Mouse (Mus musculus): ENCODE measurements around the gene Epb41l2. TPM values are rescaled to one million over a fixed set of nuclear protein-coding genes. Genes with fewer than 3 reads are reported as not detected.

Epb41l2 gene
- polyA plus RNA-seq, 1 experiment = 132 TPM

DNA sequence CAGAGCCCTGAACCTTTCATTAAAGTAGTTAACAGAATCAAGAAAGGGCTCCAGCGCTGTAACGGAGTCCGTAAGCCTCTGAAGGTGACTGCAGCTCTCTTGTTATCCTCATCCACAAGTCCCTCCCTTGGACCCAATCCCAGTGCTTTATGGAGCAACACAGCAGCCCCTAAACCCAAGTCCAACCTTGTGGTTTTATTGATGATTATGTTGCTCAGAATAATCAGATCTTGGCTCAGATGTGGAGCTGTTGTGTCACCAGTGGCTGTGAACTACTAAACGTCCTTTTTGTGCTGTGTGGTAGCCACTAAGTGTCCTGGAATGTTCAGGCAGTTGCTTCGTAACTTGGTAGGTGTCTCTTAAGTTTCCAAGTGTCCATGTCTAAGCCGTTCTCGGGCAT lies 33.2 kb downstream of the Epb41l2 start:
- WGBS = 75% methylated on average over 7 of the region's 7 CpGs
- TF ChIP-seq POLR2A (IDR thresholded peaks at IDR 0.05; ENCODE audit: borderline replicate concordance, extremely low read depth, low read depth, low read length) (no peak), CTCF (IDR thresholded peaks at IDR 0.05; ENCODE audit: insufficient read depth, low read length) (no peak)
- Histone ChIP-seq H3K4me3 (replicated peaks; ENCODE audit: extremely low read depth, low read depth, low read length) (no peak overlapping the region), H3K4me1 (ENCODE audit: control insufficient read depth, insufficient read depth, low read length) (peaks cover 18% of the 10 kb centered on the region)
- DNase-seq = no peak

DNA sequence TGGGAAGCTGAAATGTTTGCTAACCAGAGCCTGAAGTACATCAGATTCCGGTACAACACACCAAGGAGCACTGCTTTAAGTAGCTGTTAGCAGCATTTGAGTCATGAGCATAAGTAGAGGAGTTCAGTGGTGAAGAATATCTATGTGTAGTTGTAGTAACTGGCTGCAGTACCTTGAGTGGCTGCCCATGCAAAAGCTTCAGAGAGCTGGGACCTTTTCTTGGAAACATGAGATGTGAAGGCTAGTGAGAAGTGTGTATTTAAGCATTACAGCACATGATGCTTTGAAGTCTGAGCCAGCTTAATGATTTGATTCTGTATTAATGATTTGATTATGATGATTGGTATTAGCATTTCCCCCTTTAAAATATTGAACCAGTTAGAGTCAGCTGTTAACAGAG lies 34.1 kb downstream of the Epb41l2 start:
- no peak for DNase-seq
- peaks cover 22% of the 10 kb centered on the region for H3K4me1 ChIP-seq (ENCODE audit: control insufficient read depth, insufficient read depth, low read length)
- WGBS = 58% methylated on average over 1 of the region's 1 CpGs
- TF ChIP-seq CTCF (IDR thresholded peaks at IDR 0.05; ENCODE audit: insufficient read depth, low read length) (no peak), POLR2A (IDR thresholded peaks at IDR 0.05; ENCODE audit: borderline replicate concordance, extremely low read depth, low read depth, low read length) (no peak)
- H3K4me3 ChIP-seq (replicated peaks; ENCODE audit: extremely low read depth, low read depth, low read length) = no peak overlapping the region

DNA sequence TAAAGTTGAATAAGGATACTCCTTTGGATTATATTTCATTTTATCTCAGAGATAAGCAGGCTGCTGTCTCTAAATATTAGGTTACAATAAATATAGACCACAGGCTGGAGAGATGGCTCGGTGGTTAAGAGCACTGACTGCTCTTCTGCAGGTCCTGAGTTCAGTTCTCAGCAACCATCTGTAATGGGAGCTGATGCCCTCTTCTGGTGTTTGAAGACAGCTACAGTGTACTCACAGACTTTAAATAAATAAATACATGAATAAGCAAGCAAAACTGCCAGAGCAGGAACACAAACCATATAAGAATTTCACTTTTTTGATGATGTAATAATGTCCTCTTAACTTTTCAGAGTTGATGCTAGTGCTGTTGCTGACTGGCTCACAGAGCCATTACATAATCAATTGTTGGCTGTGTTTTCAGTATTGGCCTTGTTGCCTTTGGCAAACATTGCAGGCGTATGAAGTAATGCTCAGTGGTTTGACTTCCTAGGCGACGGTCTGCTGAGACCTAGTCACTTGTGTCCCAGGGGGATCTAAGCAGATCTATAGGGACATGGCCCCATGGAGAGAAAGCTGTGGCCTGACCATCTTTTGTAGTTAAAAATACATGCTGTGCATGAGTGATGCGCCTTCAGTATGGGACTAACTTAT lies 35.8 kb downstream of the Epb41l2 start:
- Histone ChIP-seq H3K4me1 (ENCODE audit: control insufficient read depth, insufficient read depth, low read length) (peaks cover 22% of the 10 kb centered on the region), H3K4me3 (replicated peaks; ENCODE audit: extremely low read depth, low read depth, low read length) (no peak overlapping the region)
- DNase-seq = no peak
- TF ChIP-seq CTCF (IDR thresholded peaks at IDR 0.05; ENCODE audit: insufficient read depth, low read length) = no peak
- WGBS = 43% methylated on average over 5 of the region's 5 CpGs

DNA sequence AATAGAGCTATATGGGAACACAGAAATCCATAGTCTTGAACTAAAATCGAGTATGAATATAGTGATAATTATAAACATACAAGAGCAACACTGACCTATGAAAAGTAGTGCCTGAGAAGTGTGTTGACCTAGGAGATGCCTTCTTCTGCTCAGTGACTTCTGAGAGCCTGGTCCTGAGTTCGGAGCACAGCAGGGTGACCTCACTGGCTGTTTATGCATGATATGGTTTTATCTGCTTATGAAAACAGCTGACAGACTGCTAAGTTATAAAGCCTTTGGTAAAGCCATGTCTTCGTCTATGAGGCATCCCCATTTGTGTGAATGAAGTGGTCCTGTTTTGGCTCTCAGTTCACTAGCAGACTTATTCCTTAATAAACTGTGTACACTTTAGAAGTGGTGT lies 37.3 kb downstream of the Epb41l2 start:
- 75% methylated on average over 3 of the region's 3 CpGs for WGBS
- TF ChIP-seq POLR2A (IDR thresholded peaks at IDR 0.05; ENCODE audit: borderline replicate concordance, extremely low read depth, low read depth, low read length) (no peak), CTCF (IDR thresholded peaks at IDR 0.05; ENCODE audit: insufficient read depth, low read length) (no peak)
- no peak overlapping the region for H3K4me3 ChIP-seq (replicated peaks; ENCODE audit: extremely low read depth, low read depth, low read length)
- peaks cover 22% of the 10 kb centered on the region for H3K4me1 ChIP-seq (ENCODE audit: control insufficient read depth, insufficient read depth, low read length)
- no peak for DNase-seq

DNA sequence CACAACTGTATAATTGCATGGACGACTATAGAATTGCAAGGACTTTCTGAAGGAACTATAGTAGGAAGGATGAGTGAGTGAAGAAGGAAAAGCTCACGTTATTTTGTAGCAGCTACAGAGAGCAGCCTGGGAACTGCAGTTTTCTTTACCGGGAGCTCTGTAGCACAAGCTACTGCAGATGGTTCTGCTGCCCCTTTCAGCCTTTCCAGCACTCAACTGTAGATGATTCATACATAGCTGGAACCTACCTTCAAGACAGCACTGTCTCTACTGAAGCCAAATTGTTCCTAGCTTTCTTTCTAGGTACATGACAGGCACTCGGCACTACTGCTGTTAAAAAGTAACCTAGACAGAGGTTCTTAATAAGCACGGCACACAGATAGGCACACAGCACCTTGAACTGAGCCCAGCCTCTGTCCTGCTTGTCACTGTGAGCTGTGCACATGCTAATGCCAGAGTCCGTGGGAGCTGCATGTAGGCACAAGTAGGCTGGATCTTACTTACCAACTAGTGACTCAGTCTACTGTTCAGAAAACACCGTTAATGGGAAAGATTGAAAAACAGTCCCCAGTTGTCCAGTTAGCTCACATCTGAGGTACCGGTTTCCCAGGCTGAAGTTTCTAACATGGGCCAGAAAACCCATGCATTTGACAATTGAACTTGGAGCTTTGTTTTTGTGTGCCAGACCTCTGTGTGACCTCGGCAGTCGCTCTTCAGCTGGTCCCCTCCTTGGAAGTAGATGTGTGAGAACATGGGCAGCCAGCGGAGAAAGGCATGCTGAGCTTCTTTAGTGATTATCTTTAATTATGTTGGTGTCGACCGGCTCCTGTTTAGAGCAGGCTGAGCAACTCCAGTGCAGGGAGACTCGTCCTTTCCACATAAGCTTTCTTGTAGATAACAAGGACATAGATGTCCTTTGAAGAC lies 38.4 kb downstream of the Epb41l2 start:
- DNase-seq = no peak
- Histone ChIP-seq H3K4me1 (ENCODE audit: control insufficient read depth, insufficient read depth, low read length) (peaks cover 21% of the 10 kb centered on the region), H3K4me3 (replicated peaks; ENCODE audit: extremely low read depth, low read depth, low read length) (no peak overlapping the region)
- WGBS = 46% methylated on average over 14 of the region's 14 CpGs
- TF ChIP-seq CTCF (IDR thresholded peaks at IDR 0.05; ENCODE audit: insufficient read depth, low read length) = no peak
- TF ChIP-seq POLR2A (IDR thresholded peaks at IDR 0.05; ENCODE audit: borderline replicate concordance, extremely low read depth, low read depth, low read length) = no peak

DNA sequence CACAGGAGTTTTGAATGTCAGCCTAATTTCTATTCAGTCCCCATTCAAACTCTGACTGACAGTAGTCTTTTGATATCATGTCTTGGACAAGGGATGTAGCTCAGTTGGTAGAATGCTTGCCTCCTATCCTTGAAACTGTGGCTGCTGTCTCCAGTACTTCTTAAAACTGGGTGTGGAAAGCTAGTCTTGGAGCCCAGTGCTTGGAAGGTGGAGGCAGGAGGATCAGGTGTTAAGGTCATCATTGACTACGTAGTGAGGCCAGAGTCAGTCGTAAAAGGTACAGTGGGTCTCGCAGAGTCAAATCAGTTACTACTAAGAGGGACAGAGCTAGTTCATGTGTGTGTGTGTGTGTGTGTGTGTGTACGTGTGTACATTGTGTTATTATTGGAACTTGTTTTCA lies 39.4 kb downstream of the Epb41l2 start:
- Histone ChIP-seq H3K4me3 (replicated peaks; ENCODE audit: extremely low read depth, low read depth, low read length) (no peak overlapping the region), H3K4me1 (ENCODE audit: control insufficient read depth, insufficient read depth, low read length) (peaks cover 15% of the 10 kb centered on the region)
- 86% methylated on average over 4 of the region's 4 CpGs for WGBS
- TF ChIP-seq POLR2A (IDR thresholded peaks at IDR 0.05; ENCODE audit: borderline replicate concordance, extremely low read depth, low read depth, low read length) (no peak), CTCF (IDR thresholded peaks at IDR 0.05; ENCODE audit: insufficient read depth, low read length) (no peak)
- DNase-seq = no peak

DNA sequence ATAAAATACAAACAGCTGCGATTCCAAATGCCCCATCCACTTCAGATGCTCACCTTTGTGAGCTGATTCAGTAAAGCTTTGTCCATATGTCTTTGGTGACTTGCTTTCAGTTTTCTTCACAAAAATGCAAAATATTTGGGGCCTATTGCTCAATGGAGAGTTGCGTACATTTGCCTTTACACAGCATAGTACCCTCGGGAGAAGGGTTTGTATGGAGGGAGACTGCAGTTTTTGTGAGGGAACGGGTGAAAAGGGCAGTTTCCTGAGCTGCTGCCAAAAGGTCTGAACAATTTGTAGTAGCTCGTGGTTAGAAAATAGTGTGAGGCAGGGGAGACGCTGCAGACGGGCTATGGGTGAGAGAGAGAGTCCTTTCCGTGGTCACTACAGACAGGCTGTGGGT lies 40.5 kb downstream of the Epb41l2 start:
- DNase-seq = no peak
- Histone ChIP-seq H3K4me3 (replicated peaks; ENCODE audit: extremely low read depth, low read depth, low read length) (no peak overlapping the region), H3K4me1 (ENCODE audit: control insufficient read depth, insufficient read depth, low read length) (peaks cover 20% of the 10 kb centered on the region)
- TF ChIP-seq POLR2A (IDR thresholded peaks at IDR 0.05; ENCODE audit: borderline replicate concordance, extremely low read depth, low read depth, low read length) (no peak), CTCF (IDR thresholded peaks at IDR 0.05; ENCODE audit: insufficient read depth, low read length) (no peak)
- 34% methylated on average over 8 of the region's 8 CpGs for WGBS

DNA sequence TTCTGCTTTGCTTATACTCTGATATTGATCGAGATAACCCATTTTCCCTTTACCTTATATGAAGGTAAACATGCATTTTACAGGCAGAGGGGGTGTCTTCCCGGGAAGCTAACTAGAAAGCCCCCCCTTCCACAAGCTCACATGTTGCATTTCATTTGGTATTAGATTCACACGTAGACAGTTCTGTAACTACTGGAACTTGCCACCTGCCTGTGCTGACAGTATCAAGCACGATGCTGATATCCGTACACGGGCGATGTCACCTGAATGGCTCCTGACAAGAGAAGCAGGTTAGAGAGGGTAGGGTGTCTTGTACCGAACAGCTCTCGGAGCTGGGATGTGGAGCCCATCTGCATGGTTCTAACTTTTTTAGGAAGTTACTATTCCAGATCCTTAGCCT lies 41.0 kb downstream of the Epb41l2 start:
- 89% methylated on average over 9 of the region's 9 CpGs for WGBS
- H3K4me1 ChIP-seq (ENCODE audit: control insufficient read depth, insufficient read depth, low read length) = peaks cover 15% of the 10 kb centered on the region
- DNase-seq = no peak
- H3K4me3 ChIP-seq (replicated peaks; ENCODE audit: extremely low read depth, low read depth, low read length) = no peak overlapping the region
- TF ChIP-seq CTCF (IDR thresholded peaks at IDR 0.05; ENCODE audit: insufficient read depth, low read length) = no peak
- TF ChIP-seq POLR2A (IDR thresholded peaks at IDR 0.05; ENCODE audit: borderline replicate concordance, extremely low read depth, low read depth, low read length) = no peak

DNA sequence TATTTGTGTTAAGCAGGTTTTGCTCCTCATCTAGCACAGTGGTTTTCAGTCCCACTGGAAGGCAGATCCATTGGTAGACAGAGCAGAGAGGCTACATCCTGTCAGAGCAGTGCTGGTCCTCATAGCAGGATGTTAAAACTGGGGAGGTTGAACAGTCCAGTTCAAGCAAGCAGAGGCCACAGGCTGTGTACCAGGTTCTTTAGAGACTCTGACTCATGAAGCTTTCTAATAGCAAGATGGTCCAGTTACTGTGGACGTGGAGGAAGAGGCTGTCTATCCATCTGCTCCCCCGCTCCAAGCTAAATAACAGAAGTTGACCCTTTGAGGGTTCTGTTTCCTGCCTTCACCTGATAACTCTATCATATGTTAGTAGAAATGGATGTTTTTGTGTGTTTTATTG lies 41.8 kb downstream of the Epb41l2 start:
- TF ChIP-seq POLR2A (IDR thresholded peaks at IDR 0.05; ENCODE audit: borderline replicate concordance, extremely low read depth, low read depth, low read length) (no peak), CTCF (IDR thresholded peaks at IDR 0.05; ENCODE audit: insufficient read depth, low read length) (no peak)
- Histone ChIP-seq H3K4me1 (ENCODE audit: control insufficient read depth, insufficient read depth, low read length) (peaks cover 12% of the 10 kb centered on the region), H3K4me3 (replicated peaks; ENCODE audit: extremely low read depth, low read depth, low read length) (no peak overlapping the region)
- 58% methylated on average over 2 of the region's 2 CpGs for whole genome bisulfite sequencing
- no peak for DNase-seq

DNA sequence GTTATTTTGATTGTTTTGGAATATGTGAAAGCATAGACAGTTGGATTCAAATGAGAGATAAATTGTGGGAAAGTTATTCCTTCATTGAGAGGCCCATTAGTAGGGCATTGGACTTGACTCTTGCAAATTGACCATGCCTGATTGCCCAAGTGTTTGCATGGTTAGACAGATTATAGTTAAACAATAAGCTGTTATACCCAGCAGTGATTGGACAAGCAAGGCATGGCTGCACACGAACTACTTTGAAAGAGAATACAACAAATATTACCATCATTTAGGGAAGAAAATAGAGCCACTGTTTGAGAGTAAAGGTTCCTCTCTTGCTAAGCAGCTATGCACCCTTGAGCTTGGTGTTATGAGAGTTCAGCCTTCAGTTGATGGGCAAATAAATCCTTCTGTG lies 43.3 kb downstream of the Epb41l2 start:
- no peak for TF ChIP-seq CTCF (IDR thresholded peaks at IDR 0.05; ENCODE audit: insufficient read depth, low read length)
- no peak for TF ChIP-seq POLR2A (IDR thresholded peaks at IDR 0.05; ENCODE audit: borderline replicate concordance, extremely low read depth, low read depth, low read length)
- 59% methylated on average over 1 of the region's 1 CpGs for WGBS
- Histone ChIP-seq H3K4me3 (replicated peaks; ENCODE audit: extremely low read depth, low read depth, low read length) (no peak overlapping the region), H3K4me1 (ENCODE audit: control insufficient read depth, insufficient read depth, low read length) (peaks cover 9% of the 10 kb centered on the region)
- no peak for DNase-seq
